Mouse (Mus musculus) small intestine, adult 2 months (tissue): ENCODE results near the gene Trim9.

Experiments
- CTCF ChIP-seq: fragments of 200-500 bp; IDR thresholded peaks from 2 replicates; pipeline ENCODE4 v1.5.1; 2012; ENCODE audit warnings: low read depth, mild to moderate bottlenecking, control low read depth, inconsistent platforms, low read length, moderate library complexity, mixed read lengths; ENCODE audit not compliant: insufficient replicate concordance, insufficient read length; ENCODE audit errors: extremely low read depth
- POLR2A ChIP-seq: fragments of 200-500 bp; IDR thresholded peaks from 2 replicates; pipeline ENCODE4 v1.6.1; 2012; ENCODE audit warnings: low read depth, mild to moderate bottlenecking, control low read depth, inconsistent platforms, low read length, moderate library complexity

DNA sequence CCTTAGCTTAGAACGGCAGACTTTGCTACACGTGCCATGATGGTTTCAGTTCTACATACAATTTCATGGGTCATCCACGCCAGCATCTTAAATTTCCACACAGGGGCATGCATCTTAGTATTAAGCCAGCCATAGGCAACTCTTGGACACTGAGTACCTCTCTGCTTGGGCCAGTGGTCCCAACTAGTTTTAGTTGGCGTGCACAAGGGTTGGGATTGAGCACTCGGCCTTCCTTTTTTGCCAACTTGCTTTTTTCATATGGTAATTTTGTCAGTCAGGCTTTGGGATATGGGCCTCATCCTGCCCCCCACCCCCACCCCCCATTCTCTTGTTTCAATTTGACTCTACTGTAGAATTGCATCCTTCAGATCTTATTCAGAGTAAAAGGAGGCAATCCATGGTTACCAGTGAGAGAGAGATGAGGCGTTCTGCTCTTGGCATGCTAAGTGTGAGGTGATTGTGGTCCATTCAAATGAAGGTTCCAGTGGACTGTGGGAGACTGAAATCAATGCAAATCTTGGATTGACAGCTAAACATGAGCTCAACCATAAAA lies 14.1 kb downstream of the Trim9 start:
- no peak for TF ChIP-seq CTCF
- TF ChIP-seq POLR2A: no peak
